Mouse (Mus musculus) lung, postnatal 0 days (tissue): ENCODE results near the gene Tiparp.
A peak's percentile ranks its signal among the peaks of the same experiment; 100 is the strongest.

Experiments
- CTCF ChIP-seq: IDR thresholded peaks from 2 replicates; pipeline ENCODE4 v1.5.1; 2016; ENCODE audit warnings: antibody characterized with exemption, mild to moderate bottlenecking
- EP300 ChIP-seq: IDR thresholded peaks from 2 replicates; pipeline ENCODE4 v1.6.1; 2016; ENCODE audit warnings: antibody characterized with exemption, mild to moderate bottlenecking, control low read depth

DNA sequence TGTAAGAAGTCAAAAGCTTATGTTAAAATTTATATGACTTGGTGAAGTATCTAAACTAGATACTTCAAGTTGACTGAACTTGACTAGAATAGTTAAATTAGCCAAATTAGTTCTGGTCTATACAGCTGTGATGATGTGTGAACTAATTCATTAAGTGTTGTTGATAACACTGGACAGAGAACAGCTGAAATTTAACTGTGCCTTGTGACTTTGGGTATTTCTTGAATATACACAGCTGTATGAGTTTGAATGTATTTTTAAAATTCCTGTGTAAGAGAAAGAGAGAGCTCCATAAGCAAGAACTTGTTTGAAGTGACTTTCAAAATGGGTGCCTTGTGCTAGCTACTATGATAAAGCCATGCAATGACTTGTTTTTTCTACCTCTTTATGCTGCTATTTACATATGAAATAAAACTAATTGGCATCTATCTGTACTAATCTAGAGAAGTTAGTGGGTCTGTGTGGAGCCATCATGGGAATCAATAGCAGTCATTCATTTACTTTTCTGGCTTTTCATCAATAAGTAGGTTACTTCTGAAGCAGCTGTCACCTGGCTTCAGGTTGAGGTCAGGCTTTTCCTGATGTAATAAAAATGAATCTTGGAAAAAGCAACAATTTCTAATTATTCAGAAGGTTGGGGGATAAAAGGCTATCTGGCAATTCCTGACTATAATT, 7.0 kb downstream of the Tiparp start:
- TF ChIP-seq EP300 (peak; percentile 16; the same call in 1 of the 2 replicates), CTCF (no peak)
